Mouse (Mus musculus): Measurements from ENCODE around the gene Cacng2.

DNA sequence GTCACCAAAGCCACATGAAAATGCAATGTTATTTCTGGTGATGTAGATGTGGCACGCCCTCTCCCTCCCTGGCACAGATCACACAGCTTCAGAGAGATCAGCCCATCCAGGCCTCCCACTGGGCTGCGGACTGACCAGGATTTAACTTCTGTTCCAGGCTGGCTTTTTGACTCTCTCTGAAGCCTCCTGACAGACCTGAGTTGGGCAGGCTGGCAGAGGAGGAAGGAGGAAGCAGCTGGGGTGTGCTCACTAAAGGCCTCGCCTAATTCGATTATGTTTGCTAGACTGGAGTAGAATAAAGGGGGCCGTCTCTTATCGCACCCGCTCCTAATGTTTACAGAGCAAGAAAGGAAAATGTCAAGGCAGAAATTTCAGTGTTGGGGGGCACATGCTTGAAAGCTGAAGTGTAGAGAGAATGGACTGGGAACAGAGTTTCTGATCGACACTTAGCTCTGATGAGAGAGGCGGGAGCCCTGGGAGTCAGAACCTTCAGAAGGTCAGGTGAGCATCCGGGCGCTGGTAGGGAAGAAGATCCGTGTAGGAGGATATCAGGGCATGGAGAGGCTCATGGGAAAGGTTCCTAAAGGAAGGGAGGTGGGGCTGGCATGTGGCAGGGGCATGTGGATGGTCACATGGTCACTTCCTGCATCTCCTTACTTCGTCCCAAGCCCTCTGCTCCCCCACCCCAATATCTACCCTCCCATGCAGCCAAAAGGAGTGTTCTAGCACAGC is 36.8 kb downstream of the Cacng2 start:
- TF ChIP-seq GATA1 (IDR thresholded peaks at IDR 0.05; ENCODE audit: low read length) (no peak), TAL1 (IDR thresholded peaks at IDR 0.05; ENCODE audit: low read length) (no peak)

Measured in erythroblast, embryonic 14.5 days (primary cell).